Mouse (Mus musculus): ENCODE results near the gene Yod1. TPM values are rescaled to one million over a fixed set of nuclear protein-coding genes. Genes with fewer than 3 reads are reported as not detected.
A peak's percentile ranks its signal among the peaks of the same experiment; 100 is the strongest.

Yod1 gene
- total RNA-seq, 2 experiments from 2014 or later: 6.3 to 6.6 TPM

GRCm38 (mm10) chr1:130762045-130762760 is 45.1 kb downstream of the Yod1 start:
- intact Hi-C loops (cut with DNase I): no loop called here
- no peak for DNase-seq

GRCm38 (mm10) chr1:130764027-130764461 is 46.9 kb downstream of the Yod1 start:
- intact Hi-C loops (cut with DNase I): no loop called here
- no peak for DNase-seq

- DNase-seq: peak in 1 of 2 experiments; percentile 23
- intact Hi-C loops (cut with DNase I): no loop called here
Observed at GRCm38 (mm10) chr1:130767066-130767465, 49.9 kb downstream of the Yod1 start.

GRCm38 (mm10) chr1:130769925-130770324 is 52.8 kb downstream of the Yod1 start:
- intact Hi-C loops (cut with DNase I): no loop called here
- DNase-seq: no peak

GRCm38 (mm10) chr1:130770487-130770886 is 53.4 kb downstream of the Yod1 start:
- no peak for DNase-seq
- intact Hi-C loops (cut with DNase I): no loop called here

GRCm38 (mm10) chr1:130770981-130771494 is 53.9 kb downstream of the Yod1 start:
- no peak for DNase-seq
- intact Hi-C loops (cut with DNase I): no loop called here

Other genes with a start within 250 kb of the Yod1 start
- gene Zp3r, start 87.7 kb upstream of the Yod1 start, total RNA-seq (2021): not detected
- not detected for gene C4bp, start 55.7 kb upstream of the Yod1 start, total RNA-seq (2021)
- gene Gm29427, start 1.5 kb upstream of the Yod1 start, total RNA-seq (2021): not detected
- 10 to 100 TPM; 65.7 to 70.8 TPM for gene Pfkfb2, start 11.9 kb downstream of the Yod1 start, total RNA-seq (2021)
- under 1 TPM; 0.57 to 0.73 TPM for gene AA986860, start 14.6 kb downstream of the Yod1 start, total RNA-seq (2021)
- gene Fcamr, start 83.6 kb downstream of the Yod1 start, total RNA-seq (2021): under 1 TPM; 0.17 to 0.41 TPM
- under 1 TPM in 1 of 2 experiments, not detected in 1; 0.19 TPM for gene Pigr, start 109.4 kb downstream of the Yod1 start, total RNA-seq (2021)
- gene Fcmr, start 148.3 kb downstream of the Yod1 start, total RNA-seq (2021): under 1 TPM; 0.41 to 0.61 TPM
- not detected for gene Il24, start 170.1 kb downstream of the Yod1 start, total RNA-seq (2021)
- gene Il20, start 194.1 kb downstream of the Yod1 start, total RNA-seq (2021): not detected
- gene Il19, start 222.8 kb downstream of the Yod1 start, total RNA-seq (2021): not detected

Measured in heart, postnatal 14 days (tissue).